Mouse (Mus musculus) heart, adult 9 months (tissue): ENCODE results near the gene Zscan10.
A peak's percentile ranks its signal among the peaks of the same experiment; 100 is the strongest.
"Not testable (repeated sequence)": the region's sequence is repeated elsewhere in the genome, so short reads cannot be mapped to it uniquely, and the experiment has no call there.

Source experiments
- DNase-seq, 2 experiments: peaks; one replicate each; pipeline ENCODE4 v3.0.0; 2022; ENCODE audit warnings: low spot score in 2 of 2

Gene Zscan10

GRCm38 (mm10) chr17:23587253-23587652 is 13.4 kb upstream of the Zscan10 start:
- DNase-seq: no peak

GRCm38 (mm10) chr17:23592208-23592925 is 8.3 kb upstream of the Zscan10 start:
- peak; percentile 88 to 91 for DNase-seq

- DNase-seq: no peak
These were observed 7.7 kb upstream of the Zscan10 start for GRCm38 (mm10) chr17:23592926-23593300.

- DNase-seq: not testable (repeated sequence)
These were observed 5.5 kb upstream of the Zscan10 start for GRCm38 (mm10) chr17:23595139-23595538.

GRCm38 (mm10) chr17:23598582-23599552 is 1.8 kb upstream of the Zscan10 start, which contains the start of gene Zfp13:
TSS of gene Zfp13 (minus strand) at chr17:23599487.
- peak; percentile 92 to 94 for DNase-seq

- DNase-seq: no peak
These were observed 1.0 kb upstream of the Zscan10 start for GRCm38 (mm10) chr17:23599605-23600063.

GRCm38 (mm10) chr17:23601836-23602585 is 1.4 kb downstream of the Zscan10 start:
- DNase-seq: no peak

GRCm38 (mm10) chr17:23603077-23603476 is 2.4 kb downstream of the Zscan10 start:
- DNase-seq: no peak

- DNase-seq: no peak
These were observed 2.9 kb downstream of the Zscan10 start for GRCm38 (mm10) chr17:23603542-23603941.

GRCm38 (mm10) chr17:23604394-23604793 is 3.7 kb downstream of the Zscan10 start:
- no peak for DNase-seq

GRCm38 (mm10) chr17:23605220-23605619 is 4.6 kb downstream of the Zscan10 start:
- DNase-seq: no peak

- DNase-seq: no peak
These were observed 9.0 kb downstream of the Zscan10 start for GRCm38 (mm10) chr17:23609612-23610011.

GRCm38 (mm10) chr17:23610361-23610800 is 9.7 kb downstream of the Zscan10 start:
- DNase-seq: peak; percentile 5 to 13

- no peak for DNase-seq
These were observed 16.4 kb downstream of the Zscan10 start for GRCm38 (mm10) chr17:23617087-23617486.

- DNase-seq: no peak
These were observed 19.7 kb downstream of the Zscan10 start for GRCm38 (mm10) chr17:23620351-23620750.

GRCm38 (mm10) chr17:23627813-23628212 is 27.2 kb downstream of the Zscan10 start:
- DNase-seq: no peak

GRCm38 (mm10) chr17:23630195-23631020 is 29.8 kb downstream of the Zscan10 start:
- peak; percentile 40 to 58 for DNase-seq

GRCm38 (mm10) chr17:23631241-23631640 is 30.6 kb downstream of the Zscan10 start:
- no peak for DNase-seq

- no peak for DNase-seq
These were observed 44.2 kb downstream of the Zscan10 start, which contains the start of gene Mmp25 for GRCm38 (mm10) chr17:23644613-23645495. TSS of gene Mmp25 (minus strand) at chr17:23645277.

- no peak for DNase-seq
These were observed 45.2 kb downstream of the Zscan10 start for GRCm38 (mm10) chr17:23645894-23646293.
